Mouse (Mus musculus): ENCODE data around the gene Hexb.

GRCm38 (mm10) chr13:97208112-97208478 is 9.9 kb upstream of the Hexb start:
- no peak for TF ChIP-seq POLR2A (IDR thresholded peaks at IDR 0.05; ENCODE audit: insufficient read depth, low read depth, low read length)
- TF ChIP-seq CTCF (IDR thresholded peaks at IDR 0.05; ENCODE audit: insufficient read depth, low read depth, low read length), result no peak
